Mouse (Mus musculus): Measurements from ENCODE around the gene Socs3.

- TF ChIP-seq POLR2A (IDR thresholded peaks at IDR 0.05; ENCODE audit: low read depth, low read length) (no peak), CTCF (conservative IDR thresholded peaks at IDR 0.05; ENCODE audit: insufficient read depth, insufficient read length, low read depth, low read length) (no peak)
These were observed 20.3 kb downstream of the Socs3 start for GRCm38 (mm10) chr11:117949392-117950091.

All from kidney, adult 2 months (tissue).